Mouse (Mus musculus) bone marrow macrophage, adult 2 months (primary cell): ENCODE data around the gene Plekhg6.

Experiments used
- CTCF ChIP-seq: IDR thresholded peaks from 2 replicates; pipeline ENCODE4 v1.5.1; 2012; ENCODE audit warnings: low read depth, mild to moderate bottlenecking, low read length, moderate library complexity
- POLR2A ChIP-seq: IDR thresholded peaks from 2 replicates; pipeline ENCODE4 v1.6.1; 2012; ENCODE audit warnings: mild to moderate bottlenecking, low read depth, low read length, borderline replicate concordance

DNA sequence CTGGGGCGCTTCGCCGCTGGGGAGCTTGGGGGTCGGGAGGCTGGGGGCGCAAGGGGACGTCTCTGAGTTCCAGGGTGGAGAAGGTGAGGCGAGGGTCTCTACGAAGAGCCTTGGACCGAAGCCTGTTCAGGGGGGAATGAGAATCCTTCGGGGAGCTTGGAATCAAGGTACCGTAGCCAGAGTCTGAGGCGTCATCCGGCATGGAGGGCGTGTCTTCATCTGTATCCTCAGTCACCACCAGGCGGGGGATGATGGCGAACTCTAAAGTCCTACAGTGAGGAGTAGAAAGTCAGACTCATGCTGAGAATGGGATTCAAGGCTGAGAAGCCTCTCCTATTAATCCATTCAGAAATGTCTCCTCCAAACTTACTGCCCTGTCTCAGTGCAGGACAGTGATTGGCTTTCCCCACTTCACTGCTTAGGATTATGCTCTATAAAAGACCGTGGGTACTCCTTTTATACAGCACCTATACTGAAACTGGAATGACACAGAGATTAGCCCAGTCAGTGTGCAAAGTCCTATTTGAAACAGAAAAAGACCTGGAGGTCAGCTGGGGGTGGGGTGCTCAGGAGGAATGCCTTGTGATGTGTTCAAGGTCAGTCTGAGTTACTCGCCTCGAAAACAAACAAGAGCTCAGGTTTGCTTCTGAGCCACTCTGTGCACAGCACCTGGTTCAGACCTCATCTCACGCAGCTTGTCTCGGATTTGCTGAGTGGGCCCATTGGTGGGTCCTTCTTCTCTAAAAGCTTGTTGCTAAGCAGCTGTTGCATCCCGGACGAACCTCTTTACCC is 16.9 kb downstream of the Plekhg6 start:
- TF ChIP-seq CTCF: no peak
- TF ChIP-seq POLR2A: no peak
